Mouse (Mus musculus) adrenal gland, adult 18-20 months (tissue): ENCODE measurements around the gene Mrm2. TPM values are rescaled to one million over a fixed set of nuclear protein-coding genes. Genes with fewer than 3 reads are reported as not detected.

Source experiments
- DNase-seq, 2 experiments: peaks; one replicate each; pipeline ENCODE4 v3.0.0; 2021 to 2022; ENCODE audit warnings: low spot score in 2 of 2
- total RNA-seq, 2 experiments: library from RNA; stranded (reverse); gene quantifications; 1 replicate in 1 of 2; 2 replicates in 1 of 2; pipeline ENCODE4 v1.2.3; 2021

The Mrm2 gene
- total RNA-seq, 2 experiments from 2014 or later = 13.3 to 14.8 TPM

DNA sequence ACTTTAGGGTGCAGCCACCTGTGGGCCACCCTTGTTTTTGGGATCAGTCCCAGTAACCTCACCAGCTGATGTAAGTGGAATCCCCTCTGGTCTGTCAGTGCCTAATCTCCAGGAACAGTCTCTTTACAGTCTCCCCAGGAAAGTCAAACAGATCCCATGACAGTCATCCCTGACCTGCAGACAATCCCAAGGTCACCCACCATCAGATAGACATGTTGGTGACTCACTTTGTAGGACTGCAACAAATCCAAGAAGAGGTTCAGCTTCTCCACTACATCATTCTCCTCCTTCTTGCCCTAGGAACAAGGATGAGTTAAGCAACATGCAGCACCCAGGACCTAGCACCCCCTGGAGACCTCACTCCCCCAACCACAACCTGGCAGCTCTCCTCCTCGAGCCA, 14.4 kb upstream of the Mrm2 start:
- no peak for DNase-seq

- DNase-seq = no peak
Observed at GRCm38 (mm10) chr5:140345244-140345643, 13.5 kb upstream of the Mrm2 start.

DNA sequence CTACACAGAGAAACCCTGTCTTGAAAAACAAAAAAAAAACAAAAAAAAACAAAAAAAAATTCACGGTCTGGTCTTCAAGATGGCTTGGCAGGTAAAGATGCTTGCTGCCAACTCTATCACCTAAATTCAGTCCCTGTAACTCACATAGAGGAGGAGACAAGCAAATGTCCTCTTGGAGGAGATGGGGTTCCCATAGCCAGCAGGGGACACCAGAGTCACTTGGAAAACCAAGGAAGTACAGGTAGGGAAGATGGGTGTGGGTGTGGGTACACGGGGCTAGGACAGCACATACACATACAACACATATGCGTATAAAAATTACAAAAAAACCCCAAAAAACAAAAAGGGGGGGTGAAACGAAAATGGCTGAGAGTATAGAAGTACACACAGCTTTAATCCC, 11.2 kb upstream of the Mrm2 start:
- DNase-seq = no peak

- DNase-seq = no peak
Observed at GRCm38 (mm10) chr5:140339836-140340235, 8.1 kb upstream of the Mrm2 start.

DNA sequence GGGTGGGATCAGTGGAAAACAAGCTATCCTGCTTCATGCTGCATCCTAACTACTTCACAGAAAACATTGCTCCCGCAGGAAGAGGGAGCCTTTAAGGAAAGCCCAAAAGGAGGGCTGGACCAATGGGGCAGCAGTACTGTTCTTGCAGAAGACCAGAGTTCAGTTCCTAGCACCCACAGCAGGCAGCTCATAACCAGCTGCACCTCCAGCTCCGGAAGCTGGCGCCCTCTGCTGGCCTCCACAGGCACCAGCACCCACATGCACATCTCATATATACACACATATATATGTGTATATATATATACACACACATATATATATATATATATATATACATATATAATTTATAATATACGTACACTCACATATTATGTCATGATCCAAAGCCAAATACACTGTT, 7.1 kb upstream of the Mrm2 start:
- DNase-seq = no peak

GRCm38 (mm10) chr5:140336680-140337079, 5.0 kb upstream of the Mrm2 start:
- peak; percentile 40 for DNase-seq

- DNase-seq = no peak
Observed at GRCm38 (mm10) chr5:140333631-140334030, 1.9 kb upstream of the Mrm2 start.

- no peak for DNase-seq
Observed at GRCm38 (mm10) chr5:140332519-140332918, 821 bp upstream of the Mrm2 start.

DNA sequence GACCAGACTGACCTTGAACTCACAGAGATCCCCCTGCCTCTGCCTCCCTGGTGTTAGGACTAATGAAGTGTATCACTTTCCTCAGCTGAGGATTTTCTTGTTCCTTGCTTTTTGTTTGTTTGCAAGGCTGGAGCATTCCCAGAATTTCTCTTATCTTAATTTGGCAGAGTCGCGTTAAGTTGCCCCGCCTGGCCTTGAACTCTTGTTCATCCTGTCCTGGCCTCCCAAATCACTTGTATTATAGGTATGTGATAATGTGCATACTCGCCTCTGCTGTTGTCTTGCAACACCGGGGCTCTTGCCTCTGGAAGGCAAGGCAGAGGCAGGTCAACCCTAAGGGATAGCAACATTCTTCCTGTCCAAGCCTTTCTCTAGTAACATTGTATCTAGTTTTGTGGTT, 7.6 kb downstream of the Mrm2 start:
- DNase-seq = no peak

DNA sequence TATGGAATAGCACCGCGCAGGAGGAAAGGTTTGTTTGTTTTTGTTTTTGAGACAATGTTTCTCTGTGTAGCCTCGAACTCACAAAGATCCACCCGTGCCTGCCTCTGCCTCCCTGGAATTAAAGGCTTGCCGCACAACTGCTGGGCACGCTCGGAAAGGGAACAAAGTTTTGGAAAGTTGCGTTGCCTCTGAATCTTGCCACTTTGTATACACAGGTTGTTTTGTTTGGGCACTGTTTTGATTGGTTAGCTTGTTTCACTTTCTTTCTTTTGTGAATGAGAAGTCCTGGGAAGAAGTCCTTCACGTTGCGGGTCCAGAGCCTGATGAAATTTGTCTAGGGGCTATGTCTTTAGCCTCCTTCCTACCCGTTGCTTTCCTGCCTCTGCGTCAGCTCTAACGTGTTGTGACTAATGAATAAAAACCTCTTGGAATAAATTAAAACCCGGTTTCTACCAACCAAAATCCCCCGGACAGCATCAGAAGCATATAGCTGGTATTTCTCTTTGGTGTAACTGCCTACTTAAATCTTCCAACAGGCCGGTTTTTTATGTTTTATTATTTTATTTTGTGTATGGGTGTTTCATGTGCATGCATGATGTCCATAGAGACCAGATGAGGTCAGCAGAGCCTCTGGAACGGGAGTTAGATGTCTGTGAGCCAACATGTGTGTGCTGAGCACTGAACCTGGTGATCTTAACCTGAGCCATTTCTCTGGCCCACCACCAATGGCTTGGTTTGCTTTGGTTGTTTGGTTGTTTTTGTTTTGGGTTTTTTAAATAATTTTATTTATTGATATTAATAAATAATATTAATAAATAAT, 9.7 kb downstream of the Mrm2 start:
- peak in 1 of 2 experiments; percentile 12 for DNase-seq

- DNase-seq = peak; percentile 89 to 92
Observed at GRCm38 (mm10) chr5:140321042-140321755, 10.5 kb downstream of the Mrm2 start, which contains the start of the genes Mad1l1 and Nudt1. Mad1l1 (minus strand) TSS chr5:140321552. Nudt1 (plus strand) TSS chr5:140321656.

- DNase-seq = no peak
Observed at GRCm38 (mm10) chr5:140316716-140317115, 15.0 kb downstream of the Mrm2 start.

DNA sequence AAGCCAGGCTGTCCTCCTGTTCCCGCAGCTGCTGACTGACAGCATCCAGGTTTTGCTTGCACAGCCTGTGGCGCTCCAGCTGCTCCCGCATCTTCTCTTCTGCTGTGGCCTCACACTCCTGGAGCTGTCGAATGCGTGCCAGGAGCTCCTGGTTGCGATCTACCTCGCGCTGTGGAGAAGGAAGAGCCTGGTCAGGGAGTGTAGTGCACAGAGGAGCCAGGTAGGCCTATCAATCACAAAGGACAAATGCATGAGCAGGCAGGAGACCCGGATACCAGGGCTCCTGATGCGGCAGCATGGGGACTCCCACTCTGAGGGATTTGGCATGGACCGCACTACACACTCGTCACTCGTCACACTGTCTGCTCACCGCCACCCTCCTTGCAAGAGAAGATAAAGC, 24.1 kb downstream of the Mrm2 start:
- no peak for DNase-seq

DNA sequence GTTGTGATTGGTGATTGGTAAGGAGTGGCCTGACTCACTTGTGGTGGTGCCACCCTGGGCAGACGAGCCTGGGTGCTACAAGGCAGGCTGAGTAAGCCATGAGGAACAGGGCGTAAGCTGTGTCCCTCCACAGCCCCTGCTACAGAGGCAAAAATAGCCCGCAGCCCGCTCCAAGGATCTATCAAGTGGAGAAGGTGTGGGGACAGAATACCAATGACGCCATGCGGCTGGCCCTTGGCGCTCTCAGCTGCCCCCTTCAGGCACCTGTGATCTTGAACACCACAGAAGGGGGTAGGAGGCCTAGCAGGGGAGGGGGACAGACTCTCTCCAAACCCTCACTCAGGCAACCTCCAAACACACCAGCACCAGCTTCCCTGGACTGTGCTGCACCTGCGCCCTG, 25.7 kb downstream of the Mrm2 start:
- no peak for DNase-seq

DNA sequence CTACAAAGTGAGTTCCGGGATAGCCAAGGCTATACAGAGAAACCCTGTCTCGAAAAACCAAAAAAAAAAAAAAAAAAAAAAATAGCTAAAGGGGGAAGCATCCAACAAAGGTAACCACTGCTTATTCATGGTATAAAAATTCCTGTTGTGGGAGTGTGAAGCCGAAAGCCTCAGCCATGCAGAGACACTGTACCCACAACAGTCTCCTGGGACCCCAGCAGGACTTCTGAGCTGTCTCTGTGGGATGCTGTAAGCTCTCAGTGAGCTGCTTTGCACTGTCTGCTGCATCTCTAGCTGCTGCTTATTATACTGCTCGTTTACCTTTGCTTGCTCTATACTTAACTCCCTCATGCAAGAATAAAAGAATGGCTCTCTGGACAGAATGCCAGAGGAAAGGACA, 33.4 kb downstream of the Mrm2 start:
- DNase-seq = no peak

DNA sequence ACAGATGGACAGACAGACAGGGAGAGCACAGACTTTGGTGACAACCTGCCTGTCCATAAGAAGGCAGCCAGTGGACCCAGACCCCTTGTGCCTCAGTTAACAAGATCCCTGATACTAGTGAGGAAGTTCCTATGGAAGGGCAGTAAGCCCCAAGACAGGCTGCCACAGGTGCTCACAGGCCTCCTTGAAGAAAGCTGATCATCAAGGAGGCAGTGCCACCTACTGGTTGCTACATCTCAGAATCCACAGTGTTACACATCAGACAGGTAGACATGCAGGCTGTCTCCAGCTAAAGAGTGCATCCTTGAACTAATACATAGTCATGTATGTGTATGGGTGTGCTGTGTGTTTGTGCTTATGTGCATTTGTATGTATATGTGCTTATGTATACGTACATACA, 39.5 kb downstream of the Mrm2 start:
- DNase-seq = peak; percentile 10 to 35

GRCm38 (mm10) chr5:140289161-140289560, 42.5 kb downstream of the Mrm2 start:
- DNase-seq = no peak

DNA sequence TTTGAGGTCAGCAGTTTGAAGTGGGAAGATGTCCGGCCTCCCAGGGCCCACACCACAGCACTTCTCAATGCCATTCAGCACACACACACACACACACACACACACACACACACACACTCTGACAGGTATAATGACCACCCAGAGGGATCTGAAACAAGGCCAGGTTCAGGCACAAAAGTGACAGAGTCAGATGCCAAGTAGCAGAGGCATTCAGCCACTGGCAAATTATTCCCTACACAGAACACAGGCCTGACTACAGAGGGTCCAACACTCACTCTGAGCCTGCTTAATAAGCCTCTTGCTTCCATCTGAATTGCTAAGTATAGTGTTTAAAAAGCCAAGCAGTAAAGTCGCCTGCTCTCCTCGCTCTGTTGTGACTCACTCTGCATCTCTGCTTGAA, 43.4 kb downstream of the Mrm2 start:
- no peak for DNase-seq

GRCm38 (mm10) chr5:140284761-140285160, 46.9 kb downstream of the Mrm2 start:
- no peak for DNase-seq

DNA sequence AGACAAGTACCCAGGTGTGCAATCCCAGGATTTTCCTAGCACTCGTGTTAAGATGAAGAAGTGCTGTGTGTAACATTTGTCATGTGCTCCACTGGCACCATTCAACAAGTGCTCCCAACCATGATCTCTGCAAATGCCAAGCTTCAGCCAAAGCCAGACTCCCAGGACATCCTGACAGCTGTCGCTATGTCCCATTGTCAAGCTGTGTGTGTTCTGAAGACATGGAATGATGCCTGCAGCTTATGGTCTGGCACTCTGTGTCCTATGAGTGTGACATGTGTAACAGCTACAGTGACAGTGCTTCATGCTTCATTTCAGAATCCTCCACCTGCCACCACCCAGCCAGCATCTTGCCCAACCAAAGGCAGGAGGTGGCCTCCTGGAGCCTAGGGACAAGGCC, 47.7 kb downstream of the Mrm2 start:
- DNase-seq = no peak

- DNase-seq = no peak
Observed at GRCm38 (mm10) chr5:140282900-140283299, 48.8 kb downstream of the Mrm2 start.

- DNase-seq = no peak
Observed at GRCm38 (mm10) chr5:140282376-140282775, 49.3 kb downstream of the Mrm2 start.
